Mouse (Mus musculus): ENCODE data around the gene Calhm3. TPM values are rescaled to one million over a fixed set of nuclear protein-coding genes. Genes with fewer than 3 reads are reported as not detected.

Calhm3 gene
- polyA plus RNA-seq, 1 experiment, result not detected

- Histone ChIP-seq H3K27ac (ENCODE audit: control insufficient read depth, insufficient read depth, low read depth, low read length, poor library complexity) (no peak overlapping the region), H3K4me1 (ENCODE audit: control insufficient read depth, insufficient read depth, low read length) (peaks cover 4% of the 10 kb centered on the region; the same call in 1 of the 2 replicates), H3K4me3 (replicated peaks; ENCODE audit: control insufficient read depth, low read depth, low read length) (no peak overlapping the region)
- 87% methylated on average over 11 of the region's 11 CpGs for WGBS
- no peak for TF ChIP-seq POLR2A (IDR thresholded peaks at IDR 0.05; ENCODE audit: borderline replicate concordance, control insufficient read depth, low read depth, low read length)
- no peak for TF ChIP-seq CTCF (IDR thresholded peaks at IDR 0.05; ENCODE audit: control insufficient read depth, insufficient read depth, low read length)
Observed at GRCm38 (mm10) chr19:47128835-47129234, 28.7 kb downstream of the Calhm3 start.

- Histone ChIP-seq H3K27ac (ENCODE audit: control insufficient read depth, insufficient read depth, low read depth, low read length, poor library complexity) (no peak overlapping the region), H3K4me3 (replicated peaks; ENCODE audit: control insufficient read depth, low read depth, low read length) (no peak overlapping the region), H3K4me1 (ENCODE audit: control insufficient read depth, insufficient read depth, low read length) (no peaks in the 10 kb centered on the region; the same call in 1 of the 2 replicates)
- WGBS, result 90% methylated on average over 10 of the region's 10 CpGs
- TF ChIP-seq POLR2A (IDR thresholded peaks at IDR 0.05; ENCODE audit: borderline replicate concordance, control insufficient read depth, low read depth, low read length), result no peak
- TF ChIP-seq CTCF (IDR thresholded peaks at IDR 0.05; ENCODE audit: control insufficient read depth, insufficient read depth, low read length), result no peak
Observed at GRCm38 (mm10) chr19:47128164-47128563, 29.4 kb downstream of the Calhm3 start.

- 39% methylated on average over 2 of the region's 2 CpGs for WGBS
- H3K27ac ChIP-seq (ENCODE audit: control insufficient read depth, insufficient read depth, low read depth, low read length, poor library complexity), result no peak overlapping the region
- peak; percentile 70 for TF ChIP-seq CTCF (IDR thresholded peaks at IDR 0.05; ENCODE audit: control insufficient read depth, insufficient read depth, low read length)
- no peak for TF ChIP-seq POLR2A (IDR thresholded peaks at IDR 0.05; ENCODE audit: borderline replicate concordance, control insufficient read depth, low read depth, low read length)
- H3K4me1 ChIP-seq (ENCODE audit: control insufficient read depth, insufficient read depth, low read length), result no peaks in the 10 kb centered on the region
- no peak overlapping the region for H3K4me3 ChIP-seq (replicated peaks; ENCODE audit: control insufficient read depth, low read depth, low read length)
Observed at GRCm38 (mm10) chr19:47122802-47123201, 34.8 kb downstream of the Calhm3 start.

- WGBS, result 31% methylated on average over 4 of the region's 4 CpGs
- Histone ChIP-seq H3K4me1 (ENCODE audit: control insufficient read depth, insufficient read depth, low read length) (no peaks in the 10 kb centered on the region), H3K4me3 (replicated peaks; ENCODE audit: control insufficient read depth, low read depth, low read length) (no peak overlapping the region), H3K27ac (ENCODE audit: control insufficient read depth, insufficient read depth, low read depth, low read length, poor library complexity) (no peak overlapping the region)
- no peak for TF ChIP-seq POLR2A (IDR thresholded peaks at IDR 0.05; ENCODE audit: borderline replicate concordance, control insufficient read depth, low read depth, low read length)
- peak; percentile 45; the same call in 1 of the 2 replicates for TF ChIP-seq CTCF (IDR thresholded peaks at IDR 0.05; ENCODE audit: control insufficient read depth, insufficient read depth, low read length)
Observed at GRCm38 (mm10) chr19:47121054-47121453, 36.5 kb downstream of the Calhm3 start.

- H3K4me1 ChIP-seq (ENCODE audit: control insufficient read depth, insufficient read depth, low read length), result no peaks in the 10 kb centered on the region
- H3K27ac ChIP-seq (ENCODE audit: control insufficient read depth, insufficient read depth, low read depth, low read length, poor library complexity), result no peak overlapping the region
- no peak for TF ChIP-seq CTCF (IDR thresholded peaks at IDR 0.05; ENCODE audit: control insufficient read depth, insufficient read depth, low read length)
- TF ChIP-seq POLR2A (IDR thresholded peaks at IDR 0.05; ENCODE audit: borderline replicate concordance, control insufficient read depth, low read depth, low read length), result no peak
- no peak overlapping the region for H3K4me3 ChIP-seq (replicated peaks; ENCODE audit: control insufficient read depth, low read depth, low read length)
- WGBS, result 68% methylated on average over 2 of the region's 2 CpGs
Observed at GRCm38 (mm10) chr19:47118634-47119033, 38.9 kb downstream of the Calhm3 start.

GRCm38 (mm10) chr19:47104641-47105271 is 52.8 kb downstream of the Calhm3 start:
- 87% methylated on average over 9 of the region's 9 CpGs for WGBS
- Histone ChIP-seq H3K27ac (ENCODE audit: control insufficient read depth, insufficient read depth, low read depth, low read length, poor library complexity) (no peak overlapping the region), H3K4me3 (replicated peaks; ENCODE audit: control insufficient read depth, low read depth, low read length) (no peak overlapping the region), H3K4me1 (ENCODE audit: control insufficient read depth, insufficient read depth, low read length) (no peaks in the 10 kb centered on the region)
- TF ChIP-seq POLR2A (IDR thresholded peaks at IDR 0.05; ENCODE audit: borderline replicate concordance, control insufficient read depth, low read depth, low read length) (no peak), CTCF (IDR thresholded peaks at IDR 0.05; ENCODE audit: control insufficient read depth, insufficient read depth, low read length) (no peak)

Other genes starting within 250 kb of the Calhm3 start
- gene Ina, start 143.1 kb downstream of the Calhm3 start, polyA plus RNA-seq (2011; ENCODE audit: insufficient read depth, insufficient read length, low replicate concordance, missing spikeins), result not detected in 2 replicates
- gene Nt5c2, start 142.6 kb downstream of the Calhm3 start, polyA plus RNA-seq (2011; ENCODE audit: insufficient read depth, insufficient read length, low replicate concordance, missing spikeins), result 21.9 and 39.2 TPM in 2 replicates
- 5.0 and 7.0 TPM in 2 replicates for gene Pcgf6, start 106.9 kb downstream of the Calhm3 start, polyA plus RNA-seq (2011; ENCODE audit: insufficient read depth, insufficient read length, low replicate concordance, missing spikeins)
- 6.9 and 8.2 TPM in 2 replicates for gene Taf5, start 90.0 kb downstream of the Calhm3 start, polyA plus RNA-seq (2011; ENCODE audit: insufficient read depth, insufficient read length, low replicate concordance, missing spikeins)
- 225 and 341 TPM in 2 replicates for gene Usmg5, start 67.1 kb downstream of the Calhm3 start, polyA plus RNA-seq (2011; ENCODE audit: insufficient read depth, insufficient read length, low replicate concordance, missing spikeins)
- gene Pdcd11, start 67.0 kb downstream of the Calhm3 start, polyA plus RNA-seq (2011; ENCODE audit: insufficient read depth, insufficient read length, low replicate concordance, missing spikeins), result 13.1 and 17.6 TPM in 2 replicates
- 5.1 and 8.4 TPM in 2 replicates for gene Calhm2, start 19.5 kb downstream of the Calhm3 start, polyA plus RNA-seq (2011; ENCODE audit: insufficient read depth, insufficient read length, low replicate concordance, missing spikeins)
- not detected in 2 replicates for gene Calhm1, start 13.5 kb downstream of the Calhm3 start, polyA plus RNA-seq (2011; ENCODE audit: insufficient read depth, insufficient read length, low replicate concordance, missing spikeins)
- gene Neurl1a, start 21.1 kb upstream of the Calhm3 start, polyA plus RNA-seq (2011; ENCODE audit: insufficient read depth, insufficient read length, low replicate concordance, missing spikeins), result 2.9 and 4.6 TPM in 2 replicates

All from bone marrow, adult 2 months (tissue).